In the genomic region with DNA sequence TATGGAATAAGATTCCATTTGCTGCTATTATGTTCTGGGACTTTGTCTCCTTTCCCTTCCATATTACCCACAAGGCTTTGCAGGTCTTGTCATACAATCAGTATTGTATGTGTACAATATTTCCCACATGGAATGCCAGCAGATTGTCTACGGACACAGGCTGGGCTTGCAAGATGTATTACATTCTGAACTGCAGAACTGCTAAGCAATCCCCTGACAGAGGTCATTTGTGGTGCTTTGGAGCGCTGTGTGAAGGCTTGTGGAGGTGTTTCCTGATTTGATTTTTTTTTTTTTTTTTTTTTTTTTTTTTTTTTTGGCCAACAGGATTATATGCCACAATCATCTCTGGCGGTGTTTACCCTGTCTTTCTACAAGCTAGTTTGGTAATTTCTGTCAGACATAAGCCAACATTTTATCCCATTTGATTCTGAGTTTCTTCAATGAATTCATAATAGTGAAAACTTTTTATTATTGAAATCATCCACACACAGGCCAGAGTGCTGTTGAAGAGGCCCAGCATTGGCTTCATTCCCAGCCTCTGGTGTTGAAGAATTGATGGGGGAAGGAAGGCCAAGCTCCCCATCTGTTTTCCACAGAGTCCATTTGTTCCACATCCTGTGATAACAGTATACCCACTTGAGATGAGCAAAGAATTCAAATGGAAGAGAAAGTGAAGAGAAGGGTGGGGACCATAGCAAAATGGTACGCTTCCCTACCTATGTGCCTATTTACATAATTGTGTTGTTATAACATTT, we compare ENCODE assay signal across 12 mouse cellular contexts. TPM values are rescaled to one million over a fixed set of nuclear protein-coding genes. Genes with fewer than 3 reads are reported as not detected.
DNase-seq lines count a peak whose midpoint lies in the region; ATAC-seq and TF ChIP-seq lines count a peak whose summit lies in the region.
"Had no signal": no experiment of that assay in that cellular context is flagged by ENCODE, and none has a peak within 500 bp of the region (broad histone marks: within the 10 kb centered on the region; RNA-seq: fewer than 3 reads in every experiment).

No protein-coding gene starts in this region.

- no peak overlapping the region for H3K27ac ChIP-seq in gastrocnemius, adult 2 months
- no peak overlapping the region for H3K27ac ChIP-seq in lung, embryonic 14.5 days (ENCODE audit: low read depth)
- H3K27ac ChIP-seq in lung, postnatal 0 days (ENCODE audit: low read length) = no peak overlapping the region
- H3K27ac ChIP-seq: hindbrain, embryonic 15.5 days; kidney, postnatal 0 days; stomach, embryonic 15.5 days had no signal

- H3K4me1 ChIP-seq in lung, embryonic 14.5 days (ENCODE audit: insufficient read depth) = no peaks in the 10 kb centered on the region
- H3K4me1 ChIP-seq in lung, adult 2 months (ENCODE audit: control insufficient read depth, insufficient read depth, low read length) = no peaks in the 10 kb centered on the region
- no peaks in the 10 kb centered on the region for H3K4me1 ChIP-seq in lung, postnatal 0 days (ENCODE audit: insufficient read depth, low read depth, low read length)
- H3K4me1 ChIP-seq: stomach, embryonic 15.5 days had no signal

- intact Hi-C loops in gastrocnemius, adult 2 months (cut with DNase I) = no loop called here

- 43% methylated on average over 4 of the region's 4 CpGs for WGBS in lung, embryonic 14.5 days
- WGBS in lung, adult 2 months = 56% methylated on average over 4 of the region's 4 CpGs
- 53% methylated on average over 4 of the region's 4 CpGs for WGBS in lung, postnatal 0 days

- TF ChIP-seq CTCF in gastrocnemius, adult 2 months (IDR thresholded peaks at IDR 0.05) = no peak
- no peak for TF ChIP-seq CTCF in lung, embryonic 14.5 days (IDR thresholded peaks at IDR 0.05; ENCODE audit: low read depth)
- no peak for TF ChIP-seq CTCF in lung, adult 2 months (IDR thresholded peaks at IDR 0.05; ENCODE audit: insufficient read depth, low read length)
- no peak for TF ChIP-seq CTCF in brain, embryonic 14.5 days (IDR thresholded peaks at IDR 0.05; ENCODE audit: borderline replicate concordance, extremely low read depth, insufficient read depth, insufficient read length)
- TF ChIP-seq CTCF in lung, postnatal 0 days (IDR thresholded peaks at IDR 0.05) = no peak

- no peak for TF ChIP-seq POLR2A in lung, adult 2 months (IDR thresholded peaks at IDR 0.05; ENCODE audit: borderline replicate concordance, extremely low read depth, low read depth, low read length)
- TF ChIP-seq POLR2A in brain, embryonic 14.5 days (IDR thresholded peaks at IDR 0.05; ENCODE audit: borderline replicate concordance, extremely low read depth, insufficient read depth, insufficient read length, poor library complexity, severe bottlenecking) = no peak

- H3K9me3 ChIP-seq in lung, embryonic 14.5 days (ENCODE audit: low read depth, low read length) = no peaks in the 10 kb centered on the region
- no peaks in the 10 kb centered on the region for H3K9me3 ChIP-seq in lung, postnatal 0 days (ENCODE audit: low read length)
- H3K9me3 ChIP-seq: hindbrain, embryonic 15.5 days; stomach, embryonic 15.5 days had no signal

- no peak overlapping the region for H3K4me3 ChIP-seq in gastrocnemius, adult 2 months
- H3K4me3 ChIP-seq in lung, embryonic 14.5 days (ENCODE audit: low read depth, low read length) = no peak overlapping the region
- H3K4me3 ChIP-seq in lung, adult 2 months (replicated peaks; ENCODE audit: extremely low read depth, low read depth, low read length) = no peak overlapping the region
- no peak overlapping the region for H3K4me3 ChIP-seq in lung, postnatal 0 days (ENCODE audit: low read depth, low read length)
- H3K4me3 ChIP-seq: hindbrain, embryonic 15.5 days; stomach, embryonic 15.5 days had no signal

- H3K27me3 ChIP-seq in lung, embryonic 14.5 days (ENCODE audit: insufficient read depth, low read length) = no peaks in the 10 kb centered on the region
- H3K27me3 ChIP-seq in lung, postnatal 0 days (replicated peaks; ENCODE audit: insufficient read depth, low read length) = no peaks in the 10 kb centered on the region
- H3K27me3 ChIP-seq: hindbrain, embryonic 15.5 days; stomach, embryonic 15.5 days had no signal

- TF ChIP-seq EP300 in lung, postnatal 0 days (IDR thresholded peaks at IDR 0.05) = no peak

- peak; percentile 86 for ATAC-seq in lung, embryonic 14.5 days (ENCODE audit: insufficient read depth)
- no peak for ATAC-seq in lung, postnatal 0 days
- ATAC-seq: CD4-positive, CD25-positive, alpha-beta regulatory T cell, adult 4 months had no signal

- DNase-seq in gastrocnemius, postnatal 10 days = peak; percentile 33
- DNase-seq in gastrocnemius, adult 2 months = no peak
- peak; percentile 89 for DNase-seq in lung, embryonic 14.5 days
- DNase-seq in lung, adult 2 months = no peak
- DNase-seq in brain, embryonic 14.5 days (ENCODE audit: low read depth) = peak; percentile 82
- DNase-seq in lung, postnatal 0 days (ENCODE audit: low spot score) = peak; percentile 9
- no peak for DNase-seq in right cerebral cortex, adult 2 months (ENCODE audit: low spot score in 2 of 2)
- no peak for DNase-seq in right cerebral cortex, postnatal 4 days

- no peaks in the 10 kb centered on the region for H3K36me3 ChIP-seq in lung, embryonic 14.5 days (ENCODE audit: insufficient read depth)
- H3K36me3 ChIP-seq in lung, postnatal 0 days (ENCODE audit: insufficient read depth, low read length) = no peaks in the 10 kb centered on the region
- H3K36me3 ChIP-seq: hindbrain, embryonic 15.5 days; stomach, embryonic 15.5 days had no signal

- no peak overlapping the region for H3K9ac ChIP-seq in lung, embryonic 14.5 days
- no peak overlapping the region for H3K9ac ChIP-seq in lung, postnatal 0 days (replicated peaks; ENCODE audit: low read depth)
- H3K9ac ChIP-seq: hindbrain, embryonic 15.5 days; stomach, embryonic 15.5 days had no signal

- no peak overlapping the region for H3K4me2 ChIP-seq in lung, embryonic 14.5 days
- H3K4me2 ChIP-seq in lung, postnatal 0 days (replicated peaks; ENCODE audit: low read depth, low read length) = no peak overlapping the region
- H3K4me2 ChIP-seq: hindbrain, embryonic 15.5 days; stomach, embryonic 15.5 days had no signal

RNA-seq across cellular contexts. Expression of gene Ggact, which starts 45.8 kb away (rescaled TPM):
- 10 to 100 TPM in 1 of 2 experiments, 1 to 10 TPM in 1; 9.3 to 10.5 TPM for total RNA-seq in gastrocnemius, postnatal 10 days (2021)
- total RNA-seq in gastrocnemius, adult 2 months (2021) = 10 to 100 TPM; 13.8 to 20.4 TPM
- 15.5 and 16.1 TPM in 2 replicates for polyA plus RNA-seq in lung, embryonic 14.5 days (2014; fragmentation: Nextera tagmentation; extraction: Ambion mirVana)
- polyA plus RNA-seq in lung, adult 2 months (2012; rRNA removed) = 33.3 and 49.1 TPM in 2 replicates
- 6.1 and 8.4 TPM in 2 replicates for polyA plus RNA-seq in brain, embryonic 14.5 days (2012; rRNA removed)
- 31.2 and 35.3 TPM in 2 replicates for polyA plus RNA-seq in lung, postnatal 0 days (2015; fragmentation: Nextera tagmentation; extraction: Ambion mirVana)

Comparison
In these comparisons a context has a peak if more than half of its experiments do, and no peak if none do; other contexts are left out.
1. DNase-seq: peak in gastrocnemius, postnatal 10 days (single experiment), lung, embryonic 14.5 days (single experiment), brain, embryonic 14.5 days (single experiment) and lung, postnatal 0 days (single experiment); none in gastrocnemius, adult 2 months (single experiment), lung, adult 2 months (single experiment), right cerebral cortex, adult 2 months (0 of 2) and right cerebral cortex, postnatal 4 days (single experiment).